Mouse (Mus musculus): Measurements from ENCODE around the gene Stk16. TPM values are rescaled to one million over a fixed set of nuclear protein-coding genes. Genes with fewer than 3 reads are reported as not detected.
A peak's percentile ranks its signal among the peaks of the same experiment; 100 is the strongest.

Gene Stk16
- total and polyA plus RNA-seq, 2 experiments from 2014 or later, result 57.4 to 90.1 TPM

DNA sequence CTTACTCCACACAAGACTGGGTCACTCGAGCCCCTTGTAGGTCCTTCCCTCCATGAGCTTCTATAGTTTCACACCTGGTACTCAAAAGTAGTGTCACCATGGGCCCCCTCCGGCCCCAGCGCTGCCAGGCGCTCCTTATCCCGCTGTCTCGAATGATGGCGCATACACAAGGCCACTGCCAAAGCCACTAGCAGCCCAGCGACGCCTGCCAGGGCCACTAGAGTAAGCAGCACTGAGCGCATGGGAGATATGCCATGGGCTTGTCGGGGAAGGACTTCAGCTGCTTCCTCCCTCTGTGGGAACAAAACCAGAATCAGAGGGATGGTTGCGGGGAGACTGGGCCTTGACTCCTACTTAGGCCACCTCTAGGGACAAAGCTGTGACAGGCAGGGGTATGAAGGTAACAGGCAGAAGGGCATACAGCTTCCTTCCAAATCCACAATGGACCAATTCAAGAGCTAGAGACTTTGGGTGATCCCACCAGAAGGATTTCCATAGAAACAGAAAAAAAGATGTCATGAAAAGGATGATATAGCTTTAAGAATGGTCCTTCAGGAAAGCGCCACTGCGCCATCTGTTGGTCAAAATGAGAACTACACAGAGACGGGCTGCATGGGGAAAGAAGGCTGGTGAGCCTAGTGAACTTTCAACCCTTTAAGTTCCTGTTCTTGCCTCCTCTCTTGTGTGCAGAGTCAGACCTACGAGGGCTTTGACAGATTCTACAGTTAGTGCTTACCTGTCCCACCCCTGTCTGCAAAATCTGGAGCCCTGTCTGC, 43.4 kb downstream of the Stk16 start:
- ATAC-seq (ENCODE audit: insufficient read depth, low read depth), result no peak
- peak; percentile 46 for DNase-seq (ENCODE audit: low spot score)
- 54% methylated on average over 16 of the region's 16 CpGs for WGBS
- H3K4me2 ChIP-seq (ENCODE audit: low read depth, low read length), result no peak overlapping the region
- no peak overlapping the region for H3K4me3 ChIP-seq (ENCODE audit: low read depth, low read length)
- no peaks in the 10 kb centered on the region for H3K36me3 ChIP-seq (replicated peaks; ENCODE audit: control insufficient read depth, insufficient read depth, low read length)
- no peaks in the 10 kb centered on the region for H3K9me3 ChIP-seq (replicated peaks; ENCODE audit: control insufficient read depth, low read length)
- no peak overlapping the region for H3K27ac ChIP-seq (ENCODE audit: low read depth)
- no peak overlapping the region for H3K9ac ChIP-seq (replicated peaks; ENCODE audit: low read depth, low read length)
- no peaks in the 10 kb centered on the region for H3K27me3 ChIP-seq (ENCODE audit: control insufficient read depth, insufficient read depth, low read length)
- peaks cover 3% of the 10 kb centered on the region for H3K4me1 ChIP-seq (ENCODE audit: control insufficient read depth, insufficient read depth)
- no peak for TF ChIP-seq EP300 (IDR thresholded peaks at IDR 0.05; ENCODE audit: low read depth)
- peak; percentile 89 for TF ChIP-seq CTCF (IDR thresholded peaks at IDR 0.05; ENCODE audit: low read depth)

DNA sequence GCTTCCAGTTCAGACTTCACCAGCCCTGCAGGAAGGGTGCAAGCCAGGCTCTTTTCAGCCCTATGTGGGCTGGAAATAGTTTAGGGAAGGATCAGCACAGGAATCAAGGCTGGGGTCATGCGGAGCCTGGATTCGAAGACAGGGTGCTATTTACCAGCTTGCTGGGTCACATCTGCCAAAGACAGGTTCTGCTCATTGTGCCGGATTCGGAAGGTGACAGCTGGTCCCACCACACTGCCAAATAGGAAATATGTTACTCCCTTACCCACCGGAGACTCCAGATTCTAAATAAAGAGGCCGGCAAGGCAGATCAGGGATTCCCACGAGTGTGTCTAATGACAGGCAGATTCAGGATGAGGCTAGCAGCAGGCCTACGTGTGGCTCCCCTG, 44.0 kb downstream of the Stk16 start:
- no peak for TF ChIP-seq CTCF (IDR thresholded peaks at IDR 0.05; ENCODE audit: low read depth)
- TF ChIP-seq EP300 (IDR thresholded peaks at IDR 0.05; ENCODE audit: low read depth), result no peak
- no peak overlapping the region for H3K9ac ChIP-seq (replicated peaks; ENCODE audit: low read depth, low read length)
- H3K27me3 ChIP-seq (ENCODE audit: control insufficient read depth, insufficient read depth, low read length), result no peaks in the 10 kb centered on the region
- no peak overlapping the region for H3K27ac ChIP-seq (ENCODE audit: low read depth)
- no peak overlapping the region for H3K4me2 ChIP-seq (ENCODE audit: low read depth, low read length)
- no peaks in the 10 kb centered on the region for H3K36me3 ChIP-seq (replicated peaks; ENCODE audit: control insufficient read depth, insufficient read depth, low read length)
- no peak overlapping the region for H3K4me3 ChIP-seq (ENCODE audit: low read depth, low read length)
- H3K9me3 ChIP-seq (replicated peaks; ENCODE audit: control insufficient read depth, low read length), result no peaks in the 10 kb centered on the region
- 66% methylated on average over 8 of the region's 8 CpGs for WGBS
- H3K4me1 ChIP-seq (ENCODE audit: control insufficient read depth, insufficient read depth), result peaks cover 3% of the 10 kb centered on the region
- ATAC-seq (ENCODE audit: insufficient read depth, low read depth) (no peak), DNase-seq (ENCODE audit: low spot score) (no peak)

DNA sequence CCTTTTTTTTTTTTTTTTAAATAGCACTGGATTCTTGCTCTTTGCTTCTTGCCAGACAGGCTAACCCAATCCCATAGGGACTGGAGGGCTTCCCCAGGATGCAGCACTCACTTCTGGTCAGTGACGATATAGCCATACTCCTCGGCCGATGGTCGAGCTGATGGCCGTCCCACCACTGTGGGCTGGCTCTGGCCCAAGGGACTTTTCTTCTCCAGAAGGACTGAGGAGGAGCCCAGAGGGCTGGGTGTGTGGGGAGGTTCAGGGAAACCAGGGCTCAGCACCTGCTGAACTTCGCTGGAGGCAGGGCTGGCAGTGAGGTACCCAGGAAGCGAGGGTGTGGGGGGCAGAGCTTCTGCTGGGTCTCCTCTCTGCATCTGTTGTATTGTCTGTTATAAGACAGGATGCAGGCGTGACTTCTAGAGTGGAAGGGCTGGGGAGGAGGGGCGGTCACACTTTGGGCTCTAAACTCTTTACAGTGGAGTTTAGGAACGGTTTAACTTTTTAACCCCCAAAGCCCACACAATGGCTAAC, 44.9 kb downstream of the Stk16 start:
- no peak for ATAC-seq (ENCODE audit: insufficient read depth, low read depth)
- 37% methylated on average over 10 of the region's 10 CpGs for WGBS

DNA sequence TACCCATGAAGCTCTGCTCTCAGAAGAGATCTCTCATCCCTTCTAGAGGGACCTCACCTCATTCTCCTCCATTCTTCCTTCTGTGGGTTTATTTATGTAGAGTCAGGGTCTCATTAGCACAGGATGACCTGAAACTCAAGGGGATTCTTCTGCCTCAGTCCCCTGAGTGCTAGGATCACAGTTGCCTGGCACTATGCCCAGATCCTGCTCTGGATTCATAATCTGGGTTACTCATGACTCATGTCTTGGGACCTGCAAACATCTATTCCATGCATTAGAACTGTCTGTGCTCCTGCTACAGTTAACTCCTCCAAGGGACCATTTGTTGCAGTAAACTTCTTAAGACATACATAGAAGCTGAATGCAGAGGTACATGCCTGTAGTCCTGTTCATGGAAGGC, 50.6 kb downstream of the Stk16 start:
- Histone ChIP-seq H3K36me3 (replicated peaks; ENCODE audit: control insufficient read depth, insufficient read depth, low read length) (no peaks in the 10 kb centered on the region), H3K27ac (ENCODE audit: low read depth) (no peak overlapping the region), H3K4me2 (ENCODE audit: low read depth, low read length) (no peak overlapping the region), H3K9ac (replicated peaks; ENCODE audit: low read depth, low read length) (no peak overlapping the region), H3K27me3 (ENCODE audit: control insufficient read depth, insufficient read depth, low read length) (peaks cover 40% of the 10 kb centered on the region), H3K4me1 (ENCODE audit: control insufficient read depth, insufficient read depth) (no peaks in the 10 kb centered on the region), H3K9me3 (replicated peaks; ENCODE audit: control insufficient read depth, low read length) (no peaks in the 10 kb centered on the region), H3K4me3 (ENCODE audit: low read depth, low read length) (no peak overlapping the region)
- no peak for ATAC-seq (ENCODE audit: insufficient read depth, low read depth)
- DNase-seq (ENCODE audit: low spot score), result no peak
- TF ChIP-seq CTCF (IDR thresholded peaks at IDR 0.05; ENCODE audit: low read depth) (no peak), EP300 (IDR thresholded peaks at IDR 0.05; ENCODE audit: low read depth) (no peak)

More for the DNA sequence above, 44.9 kb downstream of the Stk16 start:
- H3K9me3 ChIP-seq (replicated peaks; ENCODE audit: control insufficient read depth, low read length), result no peaks in the 10 kb centered on the region
- H3K27me3 ChIP-seq (ENCODE audit: control insufficient read depth, insufficient read depth, low read length), result no peaks in the 10 kb centered on the region
- H3K4me2 ChIP-seq (ENCODE audit: low read depth, low read length), result no peak overlapping the region
- H3K27ac ChIP-seq (ENCODE audit: low read depth), result no peak overlapping the region
- no peak for DNase-seq (ENCODE audit: low spot score)
- H3K4me3 ChIP-seq (ENCODE audit: low read depth, low read length), result no peak overlapping the region
- TF ChIP-seq CTCF (IDR thresholded peaks at IDR 0.05; ENCODE audit: low read depth) (no peak), EP300 (IDR thresholded peaks at IDR 0.05; ENCODE audit: low read depth) (no peak)
- no peak overlapping the region for H3K9ac ChIP-seq (replicated peaks; ENCODE audit: low read depth, low read length)
- no peaks in the 10 kb centered on the region for H3K36me3 ChIP-seq (replicated peaks; ENCODE audit: control insufficient read depth, insufficient read depth, low read length)
- H3K4me1 ChIP-seq (ENCODE audit: control insufficient read depth, insufficient read depth), result peaks cover 3% of the 10 kb centered on the region

DNA sequence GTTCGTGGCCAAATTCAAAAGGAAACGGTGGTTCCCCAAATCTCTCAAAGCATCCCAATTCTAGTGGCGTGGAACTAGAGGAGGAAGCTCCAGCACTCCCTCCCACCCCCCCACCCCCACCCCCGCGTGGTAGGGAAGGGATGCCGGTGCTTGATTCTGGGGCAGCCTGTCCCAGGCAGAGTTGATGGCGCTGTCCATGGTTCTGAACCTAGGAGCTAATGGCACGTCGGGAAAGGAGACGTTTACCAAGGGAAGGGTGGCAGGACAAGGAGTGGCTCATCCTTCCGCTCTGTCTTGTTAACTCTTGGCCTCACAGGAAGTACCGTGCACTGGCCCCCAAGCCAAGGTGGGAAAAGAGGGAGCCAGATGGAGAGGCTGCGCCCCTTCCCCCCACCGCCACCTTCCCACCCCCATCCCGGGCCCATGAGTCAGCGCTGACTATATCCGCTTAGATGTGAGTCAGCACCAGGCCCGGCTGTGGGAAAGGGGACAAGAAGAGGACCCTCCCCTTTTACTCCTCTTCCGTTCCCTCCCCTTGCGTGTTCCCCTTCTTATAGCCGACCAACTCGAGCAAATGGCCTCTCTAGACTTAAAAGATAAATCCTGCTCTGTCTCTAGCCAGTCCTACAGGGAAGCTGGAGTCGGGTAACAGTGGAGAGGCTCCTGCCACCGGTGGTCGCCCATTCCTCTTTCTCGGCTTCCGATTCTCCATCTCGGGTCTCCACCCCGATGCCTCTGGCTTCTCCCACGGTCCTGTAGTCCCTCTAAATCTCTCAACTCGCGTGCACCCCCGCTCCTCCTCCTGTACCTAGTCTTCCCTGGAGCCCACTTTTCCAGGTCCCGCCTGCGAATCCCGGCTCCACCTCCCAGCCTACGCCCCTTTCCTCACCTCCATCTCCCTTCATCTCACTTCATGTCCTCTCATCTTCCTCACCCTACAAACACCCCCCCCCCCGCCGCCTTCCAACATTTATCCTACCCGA, 52.6 kb downstream of the Stk16 start:
- DNase-seq (ENCODE audit: low spot score) (peak; percentile 66), ATAC-seq (ENCODE audit: insufficient read depth, low read depth) (no peak)
- H3K9me3 ChIP-seq (replicated peaks; ENCODE audit: control insufficient read depth, low read length), result no peaks in the 10 kb centered on the region
- TF ChIP-seq EP300 (IDR thresholded peaks at IDR 0.05; ENCODE audit: low read depth), result no peak
- no peak for TF ChIP-seq CTCF (IDR thresholded peaks at IDR 0.05; ENCODE audit: low read depth)
- H3K27ac ChIP-seq (ENCODE audit: low read depth), result no peak overlapping the region
- no peaks in the 10 kb centered on the region for H3K36me3 ChIP-seq (replicated peaks; ENCODE audit: control insufficient read depth, insufficient read depth, low read length)
- 1% methylated on average over 40 of the region's 40 CpGs for whole genome bisulfite sequencing
- H3K4me3 ChIP-seq (ENCODE audit: low read depth, low read length), result no peak overlapping the region
- peaks cover 40% of the 10 kb centered on the region for H3K27me3 ChIP-seq (ENCODE audit: control insufficient read depth, insufficient read depth, low read length)
- H3K4me2 ChIP-seq (ENCODE audit: low read depth, low read length), result no peak overlapping the region
- no peaks in the 10 kb centered on the region for H3K4me1 ChIP-seq (ENCODE audit: control insufficient read depth, insufficient read depth)
- H3K9ac ChIP-seq (replicated peaks; ENCODE audit: low read depth, low read length), result no peak overlapping the region

Data from heart, postnatal 0 days (tissue).